Mouse (Mus musculus) hindbrain, embryonic 15.5 days (tissue): ENCODE data around the gene Agpat1. TPM values are rescaled to one million over a fixed set of nuclear protein-coding genes. Genes with fewer than 3 reads are reported as not detected.

Source experiments
- ATAC-seq: fragments of 200-750 bp; cut with Nextera tagmentation; 2 replicates; pipeline ENCODE4 v1.8.0; 2017; ENCODE audit warnings: low read depth, moderate number of reproducible peaks, moderate TSS enrichment; ENCODE audit not compliant: low FRiP score
- H3K27ac ChIP-seq: fragments of 300-500 bp; sonication (generic); replicated peaks from 2 replicates; pipeline ENCODE4 v1.5.1; 2015; ENCODE audit warnings: mild to moderate bottlenecking, inconsistent platforms
- H3K27me3 ChIP-seq: fragments of 300-500 bp; sonication (generic); 2 replicates; pipeline ENCODE4 v1.6.1; 2015; ENCODE audit warnings: control low read depth, inconsistent platforms
- H3K36me3 ChIP-seq: fragments of 300-500 bp; sonication (generic); 2 replicates; pipeline ENCODE4 v1.6.1; 2015; ENCODE audit warnings: control low read depth, inconsistent platforms
- H3K4me1 ChIP-seq: fragments of 300-500 bp; sonication (generic); replicated peaks from 2 replicates; pipeline ENCODE4 v1.6.1; 2015; ENCODE audit warnings: control low read depth, inconsistent platforms
- H3K4me2 ChIP-seq: fragments of 300-500 bp; sonication (generic); 2 replicates; pipeline ENCODE4 v1.6.1; 2015; ENCODE audit warnings: moderate library complexity, mild to moderate bottlenecking, inconsistent platforms
- H3K4me3 ChIP-seq: fragments of 300-500 bp; sonication (generic); 2 replicates; pipeline ENCODE4 v1.5.1; 2015; ENCODE audit warnings: mild to moderate bottlenecking, inconsistent platforms
- H3K9ac ChIP-seq: fragments of 300-500 bp; sonication (generic); 2 replicates; pipeline ENCODE4 v1.6.1; 2015; ENCODE audit warnings: inconsistent platforms
- H3K9me3 ChIP-seq: fragments of 300-500 bp; sonication (generic); 2 replicates; pipeline ENCODE4 v1.6.1; 2016; ENCODE audit warnings: control low read depth, inconsistent platforms
- WGBS: fragments of 180-500 bp; shearing (Covaris S2); methylation state at CpG from one replicate; pipeline ENCODE4 v1.1.7; 2015; 5-methylcytosine and 5-hydroxymethylcytosine counted together
- polyA plus RNA-seq: library from polyadenylated mRNA; unstranded; fragments of >200 nt; fragmentation: Nextera tagmentation; extraction: Ambion mirVana; gene quantifications from 2 replicates; pipeline ENCODE4 v1.2.1, GENCODE M21; 2015

Gene Agpat1
- polyA plus RNA-seq, 1 experiment from 2014 or later, result 142 TPM

DNA sequence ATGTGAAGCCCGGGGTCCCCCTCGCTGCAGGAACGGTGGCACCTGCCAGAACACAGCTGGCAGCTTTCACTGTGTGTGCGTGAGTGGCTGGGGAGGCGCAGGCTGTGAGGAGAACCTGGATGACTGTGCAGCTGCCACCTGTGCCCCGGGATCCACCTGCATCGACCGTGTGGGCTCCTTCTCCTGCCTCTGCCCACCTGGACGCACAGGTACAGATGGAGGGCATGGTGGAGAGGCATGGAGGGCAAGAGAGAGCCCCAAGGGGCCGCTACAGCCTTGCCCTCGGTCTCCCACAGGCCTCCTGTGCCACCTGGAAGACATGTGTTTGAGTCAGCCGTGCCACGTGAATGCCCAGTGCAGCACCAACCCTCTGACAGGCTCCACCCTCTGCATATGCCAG is 35.6 kb upstream of the Agpat1 start:
- Histone ChIP-seq H3K4me3 (no peak overlapping the region), H3K27me3 (no peaks in the 10 kb centered on the region), H3K36me3 (no peaks in the 10 kb centered on the region), H3K9ac (no peak overlapping the region), H3K27ac (no peak overlapping the region), H3K4me1 (no peaks in the 10 kb centered on the region), H3K9me3 (no peaks in the 10 kb centered on the region), H3K4me2 (no peak overlapping the region)
- WGBS, result 79% methylated on average over 13 of the region's 13 CpGs
- ATAC-seq, result no peak

DNA sequence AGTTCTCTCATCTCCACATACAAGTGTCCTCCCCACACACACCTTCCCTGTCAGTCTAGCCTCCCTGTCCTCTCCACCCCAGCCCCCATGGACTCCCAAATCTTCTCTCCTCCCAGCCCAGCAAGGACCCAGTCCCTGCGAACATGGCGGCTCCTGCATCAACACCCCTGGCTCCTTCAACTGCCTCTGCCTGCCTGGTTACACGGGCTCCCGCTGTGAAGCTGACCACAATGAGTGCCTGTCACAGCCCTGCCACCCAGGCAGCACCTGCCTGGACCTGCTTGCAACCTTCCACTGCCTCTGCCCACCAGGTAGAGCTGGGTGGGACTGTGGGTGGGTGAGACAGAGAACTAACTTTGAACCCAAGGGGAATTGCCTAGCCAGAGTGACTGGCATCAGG is 34.1 kb upstream of the Agpat1 start:
- no peak overlapping the region for H3K27ac ChIP-seq
- no peak overlapping the region for H3K4me3 ChIP-seq
- 66% methylated on average over 4 of the region's 4 CpGs for WGBS
- no peaks in the 10 kb centered on the region for H3K27me3 ChIP-seq
- H3K9ac ChIP-seq, result no peak overlapping the region
- no peak overlapping the region for H3K4me2 ChIP-seq
- no peaks in the 10 kb centered on the region for H3K9me3 ChIP-seq
- no peaks in the 10 kb centered on the region for H3K36me3 ChIP-seq
- no peak for ATAC-seq
- no peaks in the 10 kb centered on the region for H3K4me1 ChIP-seq

DNA sequence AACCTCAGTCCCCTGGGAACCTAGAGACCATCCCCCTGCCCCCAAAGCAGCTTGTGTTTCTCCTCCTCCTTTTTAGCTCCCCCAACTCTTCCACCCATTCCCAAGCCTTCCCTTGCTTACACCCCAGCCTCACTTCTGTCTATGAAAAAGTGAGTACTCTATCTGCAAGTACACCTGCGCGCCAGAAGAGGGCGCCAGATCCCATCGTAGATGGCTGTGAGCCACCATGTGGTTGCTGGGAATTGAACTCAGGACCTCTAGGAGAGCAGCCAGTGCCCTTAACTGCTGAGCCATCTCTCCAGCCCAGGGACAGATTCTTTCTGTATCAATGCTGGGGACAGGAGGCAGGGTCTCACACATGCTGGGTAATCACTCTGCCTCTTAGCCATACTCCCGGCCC is 32.2 kb upstream of the Agpat1 start:
- WGBS, result 15% methylated on average over 5 of the region's 5 CpGs
- ATAC-seq, result no peak
- Histone ChIP-seq H3K4me2 (no peak overlapping the region), H3K9ac (no peak overlapping the region), H3K4me3 (no peak overlapping the region), H3K36me3 (no peaks in the 10 kb centered on the region), H3K4me1 (no peaks in the 10 kb centered on the region), H3K27me3 (no peaks in the 10 kb centered on the region), H3K27ac (no peak overlapping the region), H3K9me3 (no peaks in the 10 kb centered on the region)

DNA sequence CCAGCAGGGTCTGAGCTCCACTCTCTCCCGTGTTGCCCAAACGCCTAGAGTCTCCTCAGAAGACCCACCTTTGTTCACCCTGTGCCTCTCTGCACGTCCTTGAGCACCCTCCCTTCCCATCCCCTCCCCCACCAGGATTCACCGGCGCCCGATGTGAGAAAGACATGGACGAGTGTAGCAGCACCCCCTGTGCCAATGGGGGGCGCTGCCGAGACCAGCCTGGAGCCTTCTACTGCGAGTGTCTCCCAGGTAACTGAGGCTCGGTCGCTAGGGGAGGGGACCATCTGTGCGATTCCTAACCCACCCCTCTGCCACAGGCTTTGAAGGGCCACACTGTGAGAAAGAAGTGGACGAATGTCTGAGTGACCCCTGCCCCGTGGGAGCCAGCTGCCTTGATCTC is 31.7 kb upstream of the Agpat1 start:
- Histone ChIP-seq H3K27ac (no peak overlapping the region), H3K27me3 (no peaks in the 10 kb centered on the region), H3K9me3 (no peaks in the 10 kb centered on the region), H3K4me2 (no peak overlapping the region), H3K9ac (no peak overlapping the region), H3K4me3 (no peak overlapping the region), H3K4me1 (no peaks in the 10 kb centered on the region), H3K36me3 (no peaks in the 10 kb centered on the region)
- WGBS, result 13% methylated on average over 14 of the region's 15 CpGs
- ATAC-seq, result no peak

DNA sequence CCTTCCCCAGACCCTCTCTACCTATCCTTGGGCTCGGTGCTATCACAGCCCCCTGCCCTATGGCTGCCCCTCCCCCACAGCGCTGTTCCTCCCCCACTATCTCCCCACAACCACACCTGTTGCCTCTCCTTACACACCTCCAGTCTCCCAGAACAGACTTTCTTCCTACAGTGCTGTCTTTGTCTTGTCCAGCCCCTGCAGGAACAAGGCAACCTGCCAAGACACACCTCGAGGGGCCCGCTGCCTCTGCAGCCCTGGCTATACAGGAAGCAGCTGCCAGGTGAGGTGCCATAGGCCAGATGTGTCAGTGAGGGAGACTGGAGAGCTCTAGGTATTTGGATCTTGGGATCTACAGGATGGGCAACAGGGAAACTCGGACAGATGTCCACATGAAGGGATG is 27.5 kb upstream of the Agpat1 start:
- Histone ChIP-seq H3K4me2 (no peak overlapping the region), H3K9ac (no peak overlapping the region), H3K27ac (no peak overlapping the region), H3K4me3 (no peak overlapping the region), H3K4me1 (no peaks in the 10 kb centered on the region), H3K9me3 (no peaks in the 10 kb centered on the region), H3K36me3 (no peaks in the 10 kb centered on the region), H3K27me3 (no peaks in the 10 kb centered on the region)
- WGBS, result 77% methylated on average over 5 of the region's 5 CpGs
- no peak for ATAC-seq

DNA sequence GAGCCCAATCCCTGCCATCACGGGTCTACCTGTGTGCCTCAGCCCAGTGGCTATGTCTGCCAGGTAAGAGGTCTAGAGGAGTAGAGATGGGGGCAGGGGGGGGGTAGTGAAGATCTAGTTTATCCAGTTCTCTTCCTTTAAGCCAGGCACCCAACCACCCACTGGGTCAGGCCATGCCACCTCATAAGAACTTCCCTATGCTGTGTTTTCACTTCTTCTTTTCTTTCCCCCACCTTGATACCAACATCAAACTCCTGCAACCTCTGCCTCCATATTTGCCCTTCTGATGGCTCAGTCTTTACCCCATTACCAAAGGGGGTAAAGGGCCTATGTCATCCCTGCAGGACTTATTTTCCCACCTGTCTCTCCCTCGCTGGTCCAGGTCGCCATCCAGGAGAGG is 26.0 kb upstream of the Agpat1 start:
- no peak for ATAC-seq
- 88% methylated on average over 3 of the region's 3 CpGs for WGBS
- H3K4me3 ChIP-seq, result no peak overlapping the region
- H3K27me3 ChIP-seq, result no peaks in the 10 kb centered on the region
- H3K36me3 ChIP-seq, result no peaks in the 10 kb centered on the region
- no peak overlapping the region for H3K27ac ChIP-seq
- H3K9me3 ChIP-seq, result no peaks in the 10 kb centered on the region
- no peak overlapping the region for H3K9ac ChIP-seq
- no peaks in the 10 kb centered on the region for H3K4me1 ChIP-seq
- no peak overlapping the region for H3K4me2 ChIP-seq

DNA sequence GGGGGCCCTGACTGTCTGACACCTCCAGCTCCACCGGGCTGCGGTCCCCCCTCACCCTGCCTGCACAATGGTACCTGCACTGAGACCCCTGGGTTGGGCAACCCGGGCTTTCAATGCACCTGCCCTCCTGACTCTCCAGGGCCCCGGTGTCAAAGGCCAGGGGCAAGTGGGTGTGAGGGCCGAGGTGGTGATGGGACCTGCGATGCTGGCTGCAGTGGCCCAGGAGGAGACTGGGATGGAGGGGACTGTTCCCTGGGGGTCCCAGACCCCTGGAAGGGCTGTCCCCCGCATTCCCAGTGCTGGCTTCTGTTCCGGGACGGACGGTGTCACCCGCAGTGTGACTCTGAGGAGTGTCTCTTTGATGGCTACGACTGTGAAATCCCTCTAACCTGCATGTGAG is 21.5 kb upstream of the Agpat1 start:
- ATAC-seq, result no peak
- no peak overlapping the region for H3K4me3 ChIP-seq
- no peaks in the 10 kb centered on the region for H3K9me3 ChIP-seq
- WGBS, result 88% methylated on average over 12 of the region's 12 CpGs
- peaks cover 12% of the 10 kb centered on the region for H3K4me1 ChIP-seq
- H3K9ac ChIP-seq, result no peak overlapping the region
- no peaks in the 10 kb centered on the region for H3K27me3 ChIP-seq
- no peak overlapping the region for H3K27ac ChIP-seq
- H3K36me3 ChIP-seq, result no peaks in the 10 kb centered on the region
- H3K4me2 ChIP-seq, result no peak overlapping the region

DNA sequence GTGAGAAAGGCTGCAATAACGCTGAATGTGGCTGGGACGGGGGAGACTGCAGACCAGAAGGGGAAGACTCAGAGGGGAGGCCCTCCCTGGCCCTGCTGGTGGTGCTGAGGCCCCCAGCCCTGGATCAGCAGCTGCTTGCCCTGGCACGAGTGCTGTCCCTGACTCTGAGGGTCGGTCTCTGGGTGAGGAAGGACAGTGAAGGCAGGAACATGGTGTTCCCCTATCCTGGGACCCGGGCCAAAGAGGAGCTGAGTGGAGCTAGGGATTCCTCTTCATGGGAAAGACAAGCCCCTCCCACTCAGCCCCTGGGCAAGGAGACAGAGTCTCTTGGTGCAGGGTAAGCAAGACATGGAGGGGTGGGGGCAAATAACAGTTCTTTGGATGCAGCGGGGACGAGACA is 20.7 kb upstream of the Agpat1 start:
- no peak for ATAC-seq
- no peak overlapping the region for H3K4me3 ChIP-seq

DNA sequence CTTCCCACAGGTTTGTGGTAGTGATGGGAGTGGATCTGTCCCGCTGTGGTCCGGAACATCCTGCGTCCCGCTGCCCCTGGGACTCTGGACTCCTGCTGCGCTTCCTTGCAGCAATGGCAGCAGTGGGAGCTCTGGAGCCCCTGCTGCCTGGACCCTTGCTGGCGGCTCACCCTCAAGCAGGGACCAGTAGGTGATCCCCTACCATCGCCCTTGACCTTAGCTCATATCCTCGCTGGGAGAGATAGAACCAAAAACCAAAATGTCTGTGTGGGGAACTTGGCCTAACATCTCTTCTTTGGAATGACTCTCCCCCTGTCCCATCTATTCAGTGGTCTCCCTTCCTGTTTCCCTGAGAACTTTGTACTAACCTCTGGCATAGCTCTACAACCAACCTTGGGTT is 20.2 kb upstream of the Agpat1 start:
- Histone ChIP-seq H3K36me3 (no peaks in the 10 kb centered on the region), H3K27me3 (no peaks in the 10 kb centered on the region), H3K27ac (no peak overlapping the region), H3K4me1 (peaks cover 23% of the 10 kb centered on the region), H3K9me3 (no peaks in the 10 kb centered on the region), H3K4me3 (no peak overlapping the region), H3K4me2 (no peak overlapping the region), H3K9ac (no peak overlapping the region)
- ATAC-seq, result no peak
- 88% methylated on average over 8 of the region's 8 CpGs for WGBS

More for the DNA sequence above, 20.7 kb upstream of the Agpat1 start:
- 61% methylated on average over 7 of the region's 7 CpGs for WGBS
- Histone ChIP-seq H3K4me2 (no peak overlapping the region), H3K27ac (no peak overlapping the region), H3K9me3 (no peaks in the 10 kb centered on the region), H3K9ac (no peak overlapping the region), H3K4me1 (peaks cover 19% of the 10 kb centered on the region), H3K27me3 (no peaks in the 10 kb centered on the region), H3K36me3 (no peaks in the 10 kb centered on the region)

DNA sequence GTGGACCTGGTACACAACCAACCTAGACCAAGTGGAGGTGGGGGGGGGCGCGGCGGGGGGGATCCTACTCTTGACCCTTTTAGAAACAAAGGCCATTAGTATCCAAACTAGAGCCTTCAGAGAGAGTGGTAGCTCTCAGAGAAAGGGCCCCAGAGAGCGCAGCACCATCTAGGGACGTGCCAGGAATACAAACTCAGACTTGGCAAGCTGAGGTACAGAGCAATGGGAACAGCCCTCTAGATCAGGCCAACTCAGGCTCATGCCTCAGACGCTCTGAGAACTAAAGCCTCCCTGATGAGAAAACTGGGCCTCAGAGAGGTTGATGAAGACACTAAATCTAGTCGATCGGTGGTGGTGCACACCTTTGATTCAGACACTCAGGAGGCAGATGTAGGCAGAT is 18.9 kb upstream of the Agpat1 start:
- peaks cover 32% of the 10 kb centered on the region for H3K4me1 ChIP-seq
- H3K9me3 ChIP-seq, result no peaks in the 10 kb centered on the region
- 83% methylated on average over 8 of the region's 8 CpGs for WGBS
- H3K27me3 ChIP-seq, result no peaks in the 10 kb centered on the region
- no peak for ATAC-seq
- H3K4me3 ChIP-seq, result no peak overlapping the region
- 0 out of 2 replicates have a peak overlapping the region, but pooled peaks have one; percentile 23 for H3K27ac ChIP-seq
- no peak overlapping the region for H3K4me2 ChIP-seq
- H3K9ac ChIP-seq, result no peak overlapping the region
- H3K36me3 ChIP-seq, result no peaks in the 10 kb centered on the region

DNA sequence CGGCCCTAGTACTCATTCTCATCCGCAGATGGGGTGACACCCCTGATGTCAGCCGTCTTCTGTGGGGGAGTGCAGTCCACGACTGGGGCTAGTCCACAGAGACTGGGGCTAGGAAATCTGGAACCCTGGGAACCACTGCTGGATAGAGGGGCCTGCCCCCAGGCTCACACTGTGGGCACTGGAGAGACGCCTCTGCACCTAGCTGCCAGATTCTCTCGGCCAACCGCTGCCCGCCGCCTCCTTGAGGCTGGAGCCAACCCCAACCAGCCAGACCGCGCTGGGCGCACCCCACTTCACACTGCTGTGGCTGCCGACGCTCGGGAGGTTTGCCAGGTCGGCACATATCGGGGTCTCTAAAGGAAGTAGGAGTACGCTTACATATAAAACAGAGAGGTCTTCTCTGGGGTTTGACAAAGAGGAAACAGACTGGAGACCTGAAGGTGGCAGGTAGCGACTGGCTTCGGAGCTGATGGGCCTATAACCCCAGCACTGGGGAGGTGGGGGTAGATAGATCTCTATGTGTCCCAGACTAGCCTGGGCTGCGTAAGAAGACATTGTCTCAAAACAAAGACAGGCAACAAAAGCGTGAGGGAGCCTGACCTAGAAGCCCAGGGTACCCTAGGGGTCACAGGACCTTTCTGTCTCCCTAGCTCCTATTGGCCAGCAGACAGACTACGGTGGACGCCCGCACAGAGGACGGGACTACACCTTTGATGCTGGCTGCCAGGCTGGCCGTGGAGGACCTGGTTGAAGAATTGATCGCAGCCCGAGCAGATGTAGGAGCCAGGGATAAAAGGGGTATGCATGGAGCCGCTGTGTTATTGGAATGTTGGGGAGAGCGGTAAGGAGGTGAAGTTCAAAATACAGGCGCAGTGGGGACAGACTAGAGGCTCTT is 17.9 kb upstream of the Agpat1 start:
- peak overlapping the region; percentile 99 for H3K27ac ChIP-seq
- H3K9ac ChIP-seq, result peak overlapping the region; percentile 81
- peak; percentile 12 for ATAC-seq
- H3K4me3 ChIP-seq, result peak overlapping the region; percentile 65
- H3K27me3 ChIP-seq, result no peaks in the 10 kb centered on the region
- H3K4me2 ChIP-seq, result peak overlapping the region; percentile 86
- no peaks in the 10 kb centered on the region for H3K36me3 ChIP-seq
- H3K4me1 ChIP-seq, result peaks cover 42% of the 10 kb centered on the region
- no peaks in the 10 kb centered on the region for H3K9me3 ChIP-seq
- 10% methylated on average over 32 of the region's 32 CpGs for WGBS

DNA sequence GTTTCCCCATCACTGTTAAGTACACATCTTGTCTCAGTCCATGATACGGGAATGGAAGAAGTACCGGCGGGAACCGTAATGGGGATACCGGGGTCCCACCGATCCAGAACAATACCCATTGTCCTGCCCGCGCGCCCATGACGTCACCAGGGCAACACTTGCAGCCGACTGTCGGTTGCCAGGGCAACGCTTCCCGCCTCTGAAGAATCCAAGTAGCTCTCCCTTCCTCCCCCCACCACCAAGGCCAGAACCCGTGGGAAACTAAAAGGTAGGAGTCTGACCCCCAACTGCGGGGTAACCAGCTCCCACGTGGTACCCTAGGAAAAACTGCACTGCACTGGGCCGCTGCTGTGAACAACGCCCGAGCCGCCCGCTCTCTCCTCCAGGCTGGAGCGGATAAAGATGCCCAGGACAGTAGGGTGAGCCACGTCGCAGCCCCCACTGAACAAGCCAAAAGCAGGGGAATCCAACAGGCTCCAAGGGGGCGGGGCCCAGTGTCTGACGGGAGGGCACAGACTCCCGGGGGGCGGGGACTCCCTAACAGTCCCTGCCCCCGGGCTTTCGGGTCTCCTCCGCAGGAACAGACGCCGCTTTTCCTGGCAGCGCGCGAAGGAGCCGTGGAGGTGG is 17.2 kb upstream of the Agpat1 start:
- Histone ChIP-seq H3K4me3 (peak overlapping the region; percentile 65), H3K27me3 (no peaks in the 10 kb centered on the region), H3K27ac (peak overlapping the region; percentile 99), H3K4me2 (peak overlapping the region; percentile 86), H3K9ac (peak overlapping the region; percentile 81), H3K4me1 (peaks cover 47% of the 10 kb centered on the region), H3K9me3 (no peaks in the 10 kb centered on the region), H3K36me3 (no peaks in the 10 kb centered on the region)
- ATAC-seq, result peak; percentile 84
- WGBS, result 0% methylated on average over 38 of the region's 38 CpGs
